Mouse (Mus musculus): ENCODE measurements around the gene Satl1. TPM values are rescaled to one million over a fixed set of nuclear protein-coding genes. Genes with fewer than 3 reads are reported as not detected.
"Not testable (repeated sequence)": the region's sequence is repeated elsewhere in the genome, so short reads cannot be mapped to it uniquely, and the experiment has no call there.

Gene Satl1
- not detected in 2 replicates for polyA plus RNA-seq (2012)

DNA sequence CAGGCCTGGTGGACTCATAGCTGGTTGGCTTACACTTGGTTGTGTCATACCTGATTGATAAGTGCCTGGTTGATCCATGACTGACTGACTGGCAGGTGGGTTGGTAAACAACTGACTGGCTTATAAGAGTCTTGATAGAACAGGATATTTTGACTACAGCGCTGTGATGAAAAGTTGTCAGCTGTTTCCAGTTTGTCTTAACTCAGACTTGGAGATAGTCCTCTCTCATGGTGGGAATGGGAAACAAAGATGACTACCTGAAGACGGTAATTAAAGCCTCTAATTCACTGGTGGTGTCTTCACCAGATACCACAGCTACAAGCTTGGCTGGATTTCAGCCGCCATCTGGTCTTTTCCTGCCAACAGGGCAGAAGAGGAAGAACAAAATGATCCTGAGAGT lies at the start of gene Satl1:
Satl1 (minus strand) TSS at position 101 of the 400 bp plus-strand sequence.
- Histone ChIP-seq H3K4me3 (replicated peaks) (no peak within 1 kb of the TSS), H3K9me3 (ENCODE audit: control insufficient read depth, low read length) (peaks cover 2% of the 10 kb centered on the region; the same call in 1 of the 2 replicates), H3K4me1 (ENCODE audit: control insufficient read depth) (no peaks in the 10 kb centered on the region), H3K27me3 (ENCODE audit: control insufficient read depth) (no peaks in the 10 kb centered on the region), H3K36me3 (ENCODE audit: control insufficient read depth) (no peaks in the 10 kb centered on the region)
- TF ChIP-seq TAL1 (IDR thresholded peaks at IDR 0.05; ENCODE audit: low read length) (no peak), GATA1 (IDR thresholded peaks at IDR 0.05; ENCODE audit: low read length) (no peak)

DNA sequence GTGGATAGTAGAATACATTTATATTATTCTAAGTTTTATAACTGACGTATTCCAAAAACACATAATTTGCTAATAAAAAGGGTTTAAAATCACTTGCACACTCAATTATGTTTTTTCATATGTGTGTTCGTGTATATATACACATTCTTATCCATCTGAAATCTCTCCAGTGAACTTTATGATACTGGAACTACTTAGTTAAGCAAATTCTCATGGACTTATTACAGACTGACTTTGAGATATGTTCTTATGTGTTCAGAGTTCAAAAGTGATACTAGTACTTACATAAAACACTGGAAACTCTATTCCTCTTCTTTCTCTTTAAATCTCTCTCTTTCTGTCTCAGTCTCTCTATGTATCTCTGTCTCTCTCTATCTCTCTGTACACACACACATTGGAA lies 31.5 kb upstream of the Satl1 start:
- Histone ChIP-seq H3K4me3 (replicated peaks) (no peak overlapping the region), H3K36me3 (ENCODE audit: control insufficient read depth) (no peaks in the 10 kb centered on the region), H3K4me1 (ENCODE audit: control insufficient read depth) (no peaks in the 10 kb centered on the region), H3K27me3 (ENCODE audit: control insufficient read depth) (no peaks in the 10 kb centered on the region), H3K9me3 (ENCODE audit: control insufficient read depth, low read length) (no peaks in the 10 kb centered on the region)
- TF ChIP-seq GATA1 (IDR thresholded peaks at IDR 0.05; ENCODE audit: low read length) (no peak), TAL1 (IDR thresholded peaks at IDR 0.05; ENCODE audit: low read length) (no peak)

DNA sequence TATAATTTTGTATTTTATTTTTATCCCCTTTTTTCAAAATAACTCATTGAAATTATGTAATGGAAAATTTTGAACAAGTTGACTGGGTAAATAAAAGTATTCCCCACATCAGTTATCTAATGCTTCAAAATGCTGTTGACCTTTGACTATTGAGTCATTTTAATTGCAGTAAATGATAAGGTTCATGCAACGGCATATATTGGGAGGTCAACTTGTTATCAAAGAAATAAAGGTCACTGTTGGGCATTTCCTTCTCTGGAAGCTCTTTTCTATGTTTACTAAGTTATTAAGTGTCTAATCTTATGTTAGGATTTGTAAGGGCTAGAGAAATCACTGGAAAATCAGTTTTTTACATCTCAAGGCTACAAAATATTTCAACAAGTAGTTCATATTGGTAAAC lies 31.0 kb upstream of the Satl1 start:
- Histone ChIP-seq H3K27me3 (ENCODE audit: control insufficient read depth) (no peaks in the 10 kb centered on the region), H3K4me1 (ENCODE audit: control insufficient read depth) (no peaks in the 10 kb centered on the region), H3K4me3 (replicated peaks) (no peak overlapping the region), H3K9me3 (ENCODE audit: control insufficient read depth, low read length) (no peaks in the 10 kb centered on the region), H3K36me3 (ENCODE audit: control insufficient read depth) (no peaks in the 10 kb centered on the region)
- TF ChIP-seq TAL1 (IDR thresholded peaks at IDR 0.05; ENCODE audit: low read length): no peak
- TF ChIP-seq GATA1 (IDR thresholded peaks at IDR 0.05; ENCODE audit: low read length): no peak

DNA sequence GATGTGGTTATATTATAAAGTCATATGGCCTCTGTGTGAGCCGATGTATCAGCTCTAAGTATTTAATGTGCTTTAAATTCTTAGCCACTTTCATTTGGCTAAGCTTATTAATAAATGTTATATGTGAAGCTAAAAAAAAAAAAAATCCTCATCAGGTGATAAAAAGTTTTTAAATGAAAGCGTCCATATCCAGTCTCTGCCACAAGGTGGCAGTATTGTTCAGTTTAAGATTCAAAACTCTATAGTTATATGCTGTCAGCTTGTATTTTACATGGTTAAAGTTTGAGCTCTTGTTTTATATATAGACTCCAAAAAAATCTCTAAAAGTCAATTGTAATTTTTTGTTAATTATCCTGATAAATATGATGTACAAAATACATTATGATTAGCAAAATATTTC lies 16.4 kb upstream of the Satl1 start:
- not testable (repeated sequence) for H3K27me3 ChIP-seq (ENCODE audit: control insufficient read depth); H3K4me1 ChIP-seq (ENCODE audit: control insufficient read depth); H3K9me3 ChIP-seq (ENCODE audit: control insufficient read depth, low read length); H3K36me3 ChIP-seq (ENCODE audit: control insufficient read depth); H3K4me3 ChIP-seq (replicated peaks)

DNA sequence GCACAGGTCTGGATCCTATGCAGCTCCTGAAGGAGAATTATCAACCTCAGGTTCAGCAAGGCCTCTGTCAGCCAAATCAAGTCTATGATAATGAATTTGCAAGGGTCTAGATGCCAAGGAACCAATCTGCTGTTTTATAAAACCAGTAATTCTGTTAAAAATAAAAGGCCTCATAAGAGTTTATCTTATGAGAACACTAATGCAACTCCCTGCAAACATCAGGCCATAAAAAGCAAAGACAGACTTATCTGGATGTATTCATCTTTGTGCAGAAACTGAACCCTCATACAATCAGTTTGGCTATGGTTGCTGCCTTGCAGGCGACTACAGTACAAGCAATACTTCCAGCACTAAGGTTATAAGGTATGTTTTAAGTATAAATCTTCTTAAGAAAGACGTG lies 5.7 kb upstream of the Satl1 start:
- H3K9me3 ChIP-seq (ENCODE audit: control insufficient read depth, low read length): no peaks in the 10 kb centered on the region
- TF ChIP-seq GATA1 (IDR thresholded peaks at IDR 0.05; ENCODE audit: low read length): no peak
- TF ChIP-seq TAL1 (IDR thresholded peaks at IDR 0.05; ENCODE audit: low read length): no peak
- no peaks in the 10 kb centered on the region for H3K4me1 ChIP-seq (ENCODE audit: control insufficient read depth)
- no peaks in the 10 kb centered on the region for H3K27me3 ChIP-seq (ENCODE audit: control insufficient read depth)
- H3K4me3 ChIP-seq (replicated peaks): no peak overlapping the region
- no peaks in the 10 kb centered on the region for H3K36me3 ChIP-seq (ENCODE audit: control insufficient read depth)

DNA sequence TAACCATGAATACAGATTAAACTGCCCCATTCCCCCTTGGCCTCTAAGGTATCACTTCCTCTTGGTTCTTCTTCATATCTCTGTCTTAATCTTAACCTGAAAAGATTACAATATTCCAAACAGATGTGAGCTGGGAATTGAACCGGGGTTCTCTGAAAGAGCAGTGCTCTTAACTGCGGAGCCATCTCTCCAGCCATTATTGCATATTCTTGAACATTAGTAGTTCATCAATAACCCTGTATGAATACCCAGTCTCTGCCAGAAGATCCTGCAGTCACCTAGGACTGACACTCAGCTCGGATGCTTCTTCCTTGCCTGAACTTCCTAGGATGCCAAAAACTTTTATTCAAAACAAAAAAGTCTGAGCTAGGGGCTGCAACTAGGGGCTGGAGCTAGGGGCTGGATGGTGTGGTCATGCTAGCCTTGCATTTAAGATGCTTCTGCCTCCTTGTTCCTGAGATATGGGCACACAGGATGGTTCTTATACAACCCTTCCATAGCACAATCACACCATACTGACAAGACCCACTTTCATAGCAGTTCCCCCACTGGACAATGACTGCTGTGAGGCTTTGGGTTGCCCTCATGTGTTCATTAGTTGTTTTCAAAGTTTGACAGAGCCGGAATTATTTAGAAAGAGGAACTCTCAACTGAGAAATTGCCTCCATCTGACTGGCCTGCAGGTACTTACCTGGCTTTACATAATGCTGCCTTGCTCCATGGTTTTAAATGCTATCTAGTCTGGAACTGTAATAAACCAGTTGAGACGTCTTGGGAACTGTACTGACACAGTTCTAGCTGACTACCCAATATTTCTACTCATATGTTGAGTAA lies 35.8 kb downstream of the Satl1 start:
- H3K27me3 ChIP-seq (ENCODE audit: control insufficient read depth); H3K9me3 ChIP-seq (ENCODE audit: control insufficient read depth, low read length); H3K36me3 ChIP-seq (ENCODE audit: control insufficient read depth): not testable (repeated sequence)

DNA sequence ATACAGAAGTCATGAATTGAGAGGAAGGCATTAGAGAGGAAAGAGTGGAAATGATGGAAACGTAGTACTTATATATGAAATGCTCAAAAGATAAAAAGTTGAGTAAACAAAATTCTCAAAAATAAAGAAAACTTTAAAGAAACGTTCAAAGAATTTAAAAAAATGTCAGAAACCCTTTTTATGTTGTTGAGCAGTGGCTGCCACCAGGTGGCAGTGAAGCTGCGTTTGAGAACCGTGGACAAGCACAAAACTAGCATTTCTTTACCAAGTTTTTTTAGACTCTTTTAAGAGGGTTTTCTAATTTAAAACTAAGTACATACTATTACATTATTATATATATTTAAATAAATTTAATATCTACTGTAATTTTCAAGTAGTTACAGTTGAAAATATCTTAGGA lies 38.2 kb downstream of the Satl1 start:
- H3K9me3 ChIP-seq (ENCODE audit: control insufficient read depth, low read length): no peaks in the 10 kb centered on the region
- no peaks in the 10 kb centered on the region for H3K27me3 ChIP-seq (ENCODE audit: control insufficient read depth)
- H3K36me3 ChIP-seq (ENCODE audit: control insufficient read depth): no peaks in the 10 kb centered on the region; the same call in 1 of the 2 replicates
- TF ChIP-seq GATA1 (IDR thresholded peaks at IDR 0.05; ENCODE audit: low read length): no peak
- no peak for TF ChIP-seq TAL1 (IDR thresholded peaks at IDR 0.05; ENCODE audit: low read length)
- H3K4me1 ChIP-seq (ENCODE audit: control insufficient read depth): no peaks in the 10 kb centered on the region
- H3K4me3 ChIP-seq (replicated peaks): no peak overlapping the region

More for the DNA sequence above, 35.8 kb downstream of the Satl1 start:
- H3K4me1 ChIP-seq (ENCODE audit: control insufficient read depth); H3K4me3 ChIP-seq (replicated peaks): not testable (repeated sequence)

DNA sequence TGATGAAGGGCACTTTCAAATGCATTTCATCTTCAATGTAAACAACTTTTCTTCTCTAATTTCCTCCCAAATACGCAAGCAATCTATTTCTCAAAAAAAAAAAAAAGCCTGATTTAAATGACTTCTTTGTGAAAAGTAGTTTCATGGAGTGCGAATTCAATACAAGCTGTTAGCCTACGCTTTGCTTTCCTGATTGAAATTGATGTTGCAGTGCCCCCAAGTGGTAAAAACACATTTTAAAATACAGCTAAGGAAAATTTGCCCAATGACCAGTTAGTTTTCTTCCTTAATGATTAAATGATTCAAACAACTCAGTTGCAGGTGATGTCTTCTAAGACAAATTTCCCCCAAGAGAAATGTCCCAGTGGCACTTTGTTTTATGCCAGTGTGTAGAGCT lies 58.2 kb downstream of the Satl1 start:
- TF ChIP-seq TAL1 (IDR thresholded peaks at IDR 0.05; ENCODE audit: low read length): no peak
- TF ChIP-seq GATA1 (IDR thresholded peaks at IDR 0.05; ENCODE audit: low read length): no peak
- H3K36me3 ChIP-seq (ENCODE audit: control insufficient read depth): no peaks in the 10 kb centered on the region
- no peaks in the 10 kb centered on the region for H3K27me3 ChIP-seq (ENCODE audit: control insufficient read depth)
- H3K4me3 ChIP-seq (replicated peaks): no peak overlapping the region
- no peaks in the 10 kb centered on the region for H3K4me1 ChIP-seq (ENCODE audit: control insufficient read depth)
- H3K9me3 ChIP-seq (ENCODE audit: control insufficient read depth, low read length): no peaks in the 10 kb centered on the region

DNA sequence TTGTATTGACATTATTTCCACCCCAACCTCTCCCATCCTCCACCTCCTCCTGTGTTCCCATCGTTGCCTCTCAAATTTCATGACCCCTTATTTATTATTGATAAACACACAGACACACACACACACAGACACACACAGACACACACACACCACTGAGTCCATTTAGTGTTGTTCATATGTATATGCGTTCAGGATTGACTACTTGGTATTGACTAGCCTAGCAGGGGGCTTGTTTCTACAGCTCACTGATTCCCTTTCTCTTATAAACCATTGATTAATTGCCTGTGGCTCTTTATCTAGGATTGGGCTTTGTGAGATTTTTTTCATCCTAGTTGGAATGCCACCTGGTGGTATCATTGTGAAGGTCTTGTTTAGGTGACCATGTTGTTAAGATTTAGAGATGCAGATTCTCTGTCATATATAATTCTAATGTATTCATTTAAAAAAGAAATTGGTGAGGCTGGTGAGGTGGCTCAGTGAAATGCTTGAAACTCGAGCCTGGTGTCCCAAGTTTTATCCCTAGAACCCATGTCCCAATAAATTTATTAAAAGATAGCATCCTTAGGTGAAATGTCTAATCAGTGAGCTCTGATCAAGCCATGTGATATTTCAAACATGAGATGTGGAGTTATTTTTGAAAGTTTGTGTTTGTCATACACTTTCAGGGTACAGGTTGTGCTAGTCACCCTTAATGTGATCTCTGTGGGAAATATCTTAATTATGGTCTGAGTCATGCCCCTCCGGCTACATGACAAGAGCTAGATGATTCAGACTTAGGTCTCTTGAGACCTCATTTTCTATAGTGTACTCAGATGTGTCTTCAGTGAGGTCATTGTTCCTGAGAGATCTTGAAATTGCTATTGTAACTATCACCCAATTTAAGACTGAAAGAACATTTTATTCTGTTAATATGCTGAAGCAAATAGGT lies 58.8 kb downstream of the Satl1 start:
- H3K36me3 ChIP-seq (ENCODE audit: control insufficient read depth): no peaks in the 10 kb centered on the region
- TF ChIP-seq TAL1 (IDR thresholded peaks at IDR 0.05; ENCODE audit: low read length) (no peak), GATA1 (IDR thresholded peaks at IDR 0.05; ENCODE audit: low read length) (no peak)
- no peaks in the 10 kb centered on the region for H3K27me3 ChIP-seq (ENCODE audit: control insufficient read depth)
- H3K4me3 ChIP-seq (replicated peaks): no peak overlapping the region
- no peaks in the 10 kb centered on the region for H3K9me3 ChIP-seq (ENCODE audit: control insufficient read depth, low read length)
- H3K4me1 ChIP-seq (ENCODE audit: control insufficient read depth): no peaks in the 10 kb centered on the region

Measured in erythroblast, embryonic 14.5 days (primary cell).